Mouse (Mus musculus) limb, embryonic 10.5 days (tissue): ENCODE data around the gene Polr2c. TPM values are rescaled to one million over a fixed set of nuclear protein-coding genes. Genes with fewer than 3 reads are reported as not detected.

Experiments used
- DNase-seq: peaks from one replicate; pipeline ENCODE4 v3.0.0-alpha.2; 2017; ENCODE audit warnings: low spot score
- H3K27ac ChIP-seq: fragments of 300-500 bp; sonication (generic); 2 replicates; pipeline ENCODE4 v1.5.1; 2016; ENCODE audit warnings: mild to moderate bottlenecking
- H3K27me3 ChIP-seq: fragments of 300-500 bp; sonication (generic); 2 replicates; pipeline ENCODE4 v1.6.1; 2016; ENCODE audit warnings: low read depth, mild to moderate bottlenecking; ENCODE audit not compliant: poor library complexity, severe bottlenecking
- H3K36me3 ChIP-seq: fragments of 300-500 bp; sonication (generic); 2 replicates; pipeline ENCODE4 v1.6.1; 2016; ENCODE audit warnings: mild to moderate bottlenecking, moderate library complexity
- H3K4me1 ChIP-seq: fragments of 300-500 bp; sonication (generic); 2 replicates; pipeline ENCODE4 v1.6.1; 2016
- H3K4me3 ChIP-seq: fragments of 300-500 bp; sonication (generic); 2 replicates; pipeline ENCODE4 v1.5.1; 2016; ENCODE audit warnings: mild to moderate bottlenecking, moderate library complexity
- H3K9me3 ChIP-seq: fragments of 300-500 bp; sonication (generic); replicated peaks from 2 replicates; pipeline ENCODE4 v1.6.1; 2016; ENCODE audit warnings: mild to moderate bottlenecking
- WGBS: fragments of 180-500 bp; shearing (Covaris S2); methylation state at CpG from one replicate; pipeline ENCODE4 v1.1.7; 2016; 5-methylcytosine and 5-hydroxymethylcytosine counted together
- polyA plus RNA-seq: library from polyadenylated mRNA; unstranded; fragments of >200 nt; fragmentation: Nextera tagmentation; extraction: Ambion mirVana; gene quantifications from 2 replicates; pipeline ENCODE4 v1.2.1, GENCODE M21; 2016

Gene Polr2c
- 201 and 208 TPM in 2 replicates for polyA plus RNA-seq

DNA sequence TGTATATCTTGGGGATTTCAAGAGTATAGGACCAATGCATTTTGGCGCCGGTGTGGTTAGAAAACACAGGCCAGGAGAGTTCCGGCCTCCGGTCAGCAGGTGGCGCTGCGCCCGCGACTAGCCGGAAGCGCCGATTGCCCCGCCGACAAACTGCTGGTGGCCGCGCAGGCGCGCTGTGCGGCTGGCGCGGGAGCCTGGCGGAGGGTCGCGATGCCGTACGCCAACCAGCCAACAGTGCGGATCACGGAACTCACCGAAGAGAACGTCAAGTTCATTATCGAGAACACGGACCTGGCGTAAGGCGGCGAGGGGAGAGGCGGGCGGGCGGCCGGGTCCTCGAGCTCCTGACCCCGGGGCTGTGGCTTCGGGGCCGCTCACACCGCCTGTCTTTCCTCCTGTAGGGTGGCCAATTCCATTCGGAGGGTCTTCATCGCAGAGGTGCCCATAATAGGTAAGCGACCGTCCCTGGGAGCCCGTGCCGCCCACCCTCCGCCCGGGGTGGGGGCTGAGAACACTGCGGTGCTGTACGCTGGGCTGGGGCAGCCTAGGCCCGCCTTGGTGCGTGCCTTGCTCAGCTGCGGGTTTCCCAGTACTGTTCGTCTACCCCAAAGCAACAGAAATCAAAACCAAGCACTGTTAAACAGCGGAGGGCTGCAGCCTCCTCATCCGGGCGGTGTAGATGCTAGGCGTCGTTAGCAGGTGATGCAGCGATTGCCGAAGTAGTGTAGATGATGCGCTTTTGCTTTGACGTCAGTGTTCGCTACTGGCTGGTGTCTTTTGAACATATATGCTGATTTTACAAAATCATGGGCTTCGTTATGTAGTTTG is at the start of gene Polr2c:
Gene Polr2c (plus strand): TSS at position 105 of the 828 bp plus-strand sequence.
- H3K36me3 ChIP-seq, result peaks cover 61% of the 10 kb centered on the region
- peak; percentile 97 for DNase-seq
- peak within 1 kb of the TSS; percentile 90 for H3K27ac ChIP-seq
- no peaks in the 10 kb centered on the region for H3K27me3 ChIP-seq
- H3K4me1 ChIP-seq, result peaks cover 20% of the 10 kb centered on the region
- WGBS, result under 1% methylated on average over 68 of the region's 68 CpGs
- H3K4me3 ChIP-seq, result peak within 1 kb of the TSS; percentile 92
- H3K9me3 ChIP-seq, result no peaks in the 10 kb centered on the region

DNA sequence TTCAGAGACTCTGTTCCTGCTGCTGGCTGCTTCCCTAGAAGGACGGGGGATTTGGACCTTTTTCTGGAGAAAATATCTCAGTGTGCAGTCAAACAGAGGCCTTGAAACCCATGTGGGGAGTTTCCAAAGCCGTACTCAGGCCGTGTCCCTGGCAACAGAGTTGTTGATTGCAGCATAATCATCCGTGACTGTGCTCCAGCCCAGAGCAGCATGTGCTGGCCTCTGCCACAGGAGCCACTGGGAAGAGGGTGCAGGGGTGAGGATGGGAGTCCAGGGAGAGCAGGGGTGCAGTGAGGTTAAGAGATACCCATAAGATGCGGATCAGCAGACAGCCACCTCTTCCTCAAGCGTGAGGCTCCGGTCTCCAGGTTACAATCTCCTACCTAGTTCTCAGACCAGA is 49.7 kb upstream of the Polr2c start:
- Histone ChIP-seq H3K27me3 (no peaks in the 10 kb centered on the region), H3K4me1 (0 out of 2 replicates have a peak, but pooled peaks cover 2% of the 10 kb centered on the region), H3K36me3 (no peaks in the 10 kb centered on the region), H3K9me3 (no peaks in the 10 kb centered on the region), H3K4me3 (no peak overlapping the region), H3K27ac (no peak overlapping the region)
- no peak for DNase-seq
- 78% methylated on average over 7 of the region's 7 CpGs for WGBS

DNA sequence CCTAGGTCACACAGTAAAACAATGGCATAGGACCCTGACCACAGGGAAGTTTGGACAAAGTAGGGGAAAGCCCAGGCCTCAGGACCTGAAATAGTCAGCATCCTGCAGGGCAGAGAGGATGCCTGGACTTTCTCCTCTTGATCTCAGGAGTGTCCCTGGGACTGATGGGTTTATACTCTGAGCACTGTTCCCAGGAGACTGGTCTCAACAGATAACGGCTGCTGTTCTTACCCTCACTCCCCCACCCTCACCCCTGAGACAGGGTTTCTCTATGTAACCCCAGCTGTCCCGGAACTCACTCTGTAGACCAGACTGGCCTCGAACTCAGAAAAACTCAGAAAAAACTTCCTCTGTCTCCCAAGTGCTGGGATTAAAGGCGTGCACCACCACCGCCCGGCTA is 48.9 kb upstream of the Polr2c start:
- no peaks in the 10 kb centered on the region for H3K36me3 ChIP-seq
- no peak overlapping the region for H3K27ac ChIP-seq
- no peaks in the 10 kb centered on the region for H3K27me3 ChIP-seq
- 0 out of 2 replicates have a peak, but pooled peaks cover 3% of the 10 kb centered on the region for H3K4me1 ChIP-seq
- H3K9me3 ChIP-seq, result no peaks in the 10 kb centered on the region
- H3K4me3 ChIP-seq, result no peak overlapping the region
- 79% methylated on average over 6 of the region's 6 CpGs for WGBS
- no peak for DNase-seq

DNA sequence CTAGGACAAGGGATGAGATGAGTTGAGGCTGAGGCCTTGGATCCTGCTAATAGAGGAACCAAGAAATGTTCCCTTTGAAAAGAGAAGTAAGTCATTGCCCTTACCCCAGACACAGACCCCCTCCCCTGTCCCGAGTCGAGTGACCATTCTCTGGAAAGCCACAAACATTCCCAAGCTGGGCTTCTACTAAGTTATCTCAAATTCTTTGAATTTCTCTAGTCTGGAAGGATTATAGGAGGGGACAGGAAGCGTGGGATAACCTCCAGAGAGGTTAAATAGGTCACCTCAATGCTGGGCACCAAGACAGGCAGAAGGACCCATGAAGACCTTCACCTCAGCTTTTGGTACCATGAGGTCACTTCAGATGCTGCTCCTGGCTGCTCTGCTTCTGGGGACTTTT is 47.1 kb upstream of the Polr2c start, which contains the start of gene Ccl17:
Gene Ccl17 (plus strand): TSS at position 301 of the 400 bp plus-strand sequence.
- H3K36me3 ChIP-seq, result no peaks in the 10 kb centered on the region
- 0 out of 2 replicates have a peak, but pooled peaks cover 3% of the 10 kb centered on the region for H3K4me1 ChIP-seq
- H3K4me3 ChIP-seq, result no peak within 1 kb of the TSS
- no peaks in the 10 kb centered on the region for H3K9me3 ChIP-seq
- no peaks in the 10 kb centered on the region for H3K27me3 ChIP-seq
- no peak within 1 kb of the TSS for H3K27ac ChIP-seq
- WGBS, result 74% methylated on average over 3 of the region's 3 CpGs
- DNase-seq, result no peak

DNA sequence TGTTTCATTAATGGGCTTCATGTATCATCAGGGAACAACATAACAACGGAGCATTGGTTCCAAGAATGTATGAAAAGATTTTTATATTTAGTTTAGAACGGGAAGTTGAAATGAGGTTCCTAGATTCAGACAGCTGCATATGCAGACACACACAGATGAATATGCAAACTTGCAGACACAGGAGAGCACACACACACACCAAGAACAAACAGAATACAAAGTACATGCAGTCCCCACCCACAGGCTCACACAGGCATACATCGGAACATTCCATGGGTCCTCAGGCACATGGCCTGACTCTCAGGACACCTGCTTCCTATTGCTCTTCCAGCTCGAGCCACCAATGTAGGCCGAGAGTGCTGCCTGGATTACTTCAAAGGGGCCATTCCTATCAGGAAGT is 46.4 kb upstream of the Polr2c start:
- Histone ChIP-seq H3K27ac (no peak overlapping the region), H3K27me3 (no peaks in the 10 kb centered on the region), H3K4me3 (no peak overlapping the region), H3K4me1 (0 out of 2 replicates have a peak, but pooled peaks cover 3% of the 10 kb centered on the region), H3K36me3 (no peaks in the 10 kb centered on the region), H3K9me3 (no peaks in the 10 kb centered on the region)
- WGBS, result 77% methylated on average over 5 of the region's 5 CpGs
- DNase-seq, result no peak

DNA sequence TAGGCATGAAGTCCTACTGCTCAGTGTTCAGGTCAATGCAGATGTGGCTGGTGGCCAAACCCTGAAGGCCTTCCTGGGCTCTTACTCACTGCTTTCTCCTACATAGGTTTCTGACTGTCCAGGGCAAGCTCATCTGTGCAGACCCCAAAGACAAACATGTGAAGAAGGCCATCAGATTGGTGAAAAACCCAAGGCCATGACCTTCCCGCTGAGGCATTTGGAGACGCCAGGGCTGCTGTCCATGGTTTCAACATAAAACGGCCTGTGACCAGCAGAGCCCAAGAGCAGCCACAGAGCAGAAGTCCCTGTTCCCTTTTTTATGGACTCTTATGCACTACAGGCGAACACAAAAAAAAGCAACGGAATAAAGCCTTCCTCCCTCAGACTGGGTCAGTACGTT is 45.6 kb upstream of the Polr2c start:
- WGBS, result 72% methylated on average over 6 of the region's 6 CpGs
- no peak overlapping the region for H3K27ac ChIP-seq
- no peaks in the 10 kb centered on the region for H3K9me3 ChIP-seq

DNA sequence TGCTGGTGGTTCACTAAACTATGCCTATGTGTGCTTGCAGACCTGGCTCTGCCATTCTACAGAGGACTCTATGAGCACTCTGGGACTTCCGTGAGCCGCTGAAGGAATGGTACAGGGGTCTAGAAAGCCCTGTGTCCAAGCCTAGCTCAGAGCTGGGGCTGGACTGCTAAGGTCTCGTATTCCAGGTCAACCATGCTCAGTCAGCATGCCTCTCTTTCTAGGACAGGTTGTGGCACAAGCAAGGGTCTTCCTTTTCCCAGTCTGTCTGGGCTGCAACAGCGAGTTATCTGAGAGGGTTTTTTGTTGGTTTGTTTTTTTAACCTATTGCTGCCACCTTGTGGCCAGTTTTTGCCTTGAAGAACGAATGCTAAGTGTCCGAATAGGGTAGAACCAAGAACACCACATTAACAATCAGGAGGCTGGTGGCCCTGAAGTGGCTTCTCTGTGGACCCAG is 44.6 kb upstream of the Polr2c start:
- Histone ChIP-seq H3K36me3 (no peaks in the 10 kb centered on the region), H3K27me3 (no peaks in the 10 kb centered on the region), H3K4me3 (no peak overlapping the region; the same call in 1 of the 2 replicates), H3K4me1 (0 out of 2 replicates have a peak, but pooled peaks cover 3% of the 10 kb centered on the region), H3K27ac (no peak overlapping the region), H3K9me3 (no peaks in the 10 kb centered on the region)
- DNase-seq, result peak; percentile 78
- WGBS, result 29% methylated on average over 6 of the region's 6 CpGs

More for the DNA sequence above, 45.6 kb upstream of the Polr2c start:
- H3K4me1 ChIP-seq, result 0 out of 2 replicates have a peak, but pooled peaks cover 3% of the 10 kb centered on the region
- H3K36me3 ChIP-seq, result no peaks in the 10 kb centered on the region
- DNase-seq, result no peak
- no peaks in the 10 kb centered on the region for H3K27me3 ChIP-seq
- no peak overlapping the region for H3K4me3 ChIP-seq

DNA sequence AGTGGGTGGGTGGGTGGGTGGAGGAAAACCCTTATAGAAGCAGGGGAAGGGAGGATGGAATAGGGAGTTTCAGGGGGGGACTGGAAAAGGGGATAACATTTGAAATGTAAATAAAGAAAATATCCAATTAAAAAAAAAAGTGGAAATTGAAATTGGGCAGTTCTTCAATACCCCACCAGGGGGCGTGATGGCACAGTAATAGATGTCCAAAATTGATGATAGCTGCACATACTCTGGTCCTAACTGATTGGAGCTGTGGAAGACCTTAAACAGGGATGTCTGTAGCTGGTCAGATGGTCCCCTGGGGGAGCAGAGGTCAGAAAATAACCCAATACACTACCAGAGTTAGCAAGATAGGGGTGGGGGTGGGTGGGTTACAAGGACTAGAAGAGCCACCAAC is 42.7 kb upstream of the Polr2c start:
- no peak overlapping the region for H3K4me3 ChIP-seq
- 0 out of 2 replicates have a peak, but pooled peaks cover 3% of the 10 kb centered on the region for H3K4me1 ChIP-seq
- peak; percentile 53 for DNase-seq
- H3K27me3 ChIP-seq, result no peaks in the 10 kb centered on the region
- H3K27ac ChIP-seq, result no peak overlapping the region
- WGBS, result 0% methylated on average over 1 of the region's 1 CpGs
- no peaks in the 10 kb centered on the region for H3K36me3 ChIP-seq
- no peaks in the 10 kb centered on the region for H3K9me3 ChIP-seq

DNA sequence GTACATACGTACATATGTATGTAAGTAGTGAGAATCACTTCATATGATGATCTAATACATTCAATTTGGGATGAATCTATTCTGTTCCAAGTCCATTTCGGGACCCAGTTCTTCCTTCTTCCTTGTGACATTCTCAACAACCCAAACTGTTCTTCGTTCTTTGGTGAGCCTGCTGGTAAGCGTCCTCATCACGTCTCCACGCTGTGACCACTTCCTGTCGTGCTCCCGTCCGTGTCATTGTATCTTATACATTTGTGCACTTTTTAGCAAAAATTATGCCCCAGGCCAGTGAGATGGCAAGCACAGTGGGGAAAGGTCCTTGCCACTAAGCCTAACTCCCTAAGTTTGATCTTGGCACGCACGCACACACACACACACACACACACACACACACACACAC is 39.3 kb upstream of the Polr2c start:
- Histone ChIP-seq H3K9me3 (no peaks in the 10 kb centered on the region), H3K27ac (no peak overlapping the region), H3K4me1 (no peaks in the 10 kb centered on the region; the same call in 1 of the 2 replicates), H3K4me3 (no peak overlapping the region), H3K27me3 (no peaks in the 10 kb centered on the region), H3K36me3 (peaks cover 30% of the 10 kb centered on the region)
- WGBS, result 88% methylated on average over 11 of the region's 11 CpGs
- no peak for DNase-seq

DNA sequence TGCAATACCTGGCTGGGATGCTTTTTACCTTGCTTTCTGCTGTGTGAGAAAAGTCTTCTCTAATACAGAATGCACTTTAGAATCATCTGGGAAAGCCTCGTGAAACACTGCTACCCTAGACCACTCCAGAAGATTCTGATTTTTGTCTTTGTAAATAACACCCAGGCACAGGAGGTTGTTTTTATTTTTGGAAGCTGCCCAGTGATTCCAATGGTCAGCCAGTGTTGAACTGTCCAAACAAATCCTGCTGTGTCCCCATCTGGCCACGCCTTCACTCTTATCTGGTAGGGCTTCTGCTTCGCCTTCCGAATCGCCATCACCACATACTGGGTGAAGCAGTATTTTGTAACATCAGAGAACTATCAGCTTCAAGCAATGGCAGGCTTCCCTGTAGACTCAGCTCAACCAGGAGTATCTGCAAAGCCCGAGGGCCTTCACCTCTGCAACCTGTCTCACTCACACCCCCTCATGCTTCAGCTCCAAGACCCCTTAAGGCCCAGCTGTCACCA is 37.5 kb upstream of the Polr2c start:
- H3K4me1 ChIP-seq, result no peaks in the 10 kb centered on the region; the same call in 1 of the 2 replicates
- H3K27me3 ChIP-seq, result no peaks in the 10 kb centered on the region
- no peak overlapping the region for H3K27ac ChIP-seq
- H3K4me3 ChIP-seq, result no peak overlapping the region
- no peak for DNase-seq
- H3K9me3 ChIP-seq, result no peaks in the 10 kb centered on the region
- 81% methylated on average over 6 of the region's 6 CpGs for WGBS
- peaks cover 48% of the 10 kb centered on the region for H3K36me3 ChIP-seq

DNA sequence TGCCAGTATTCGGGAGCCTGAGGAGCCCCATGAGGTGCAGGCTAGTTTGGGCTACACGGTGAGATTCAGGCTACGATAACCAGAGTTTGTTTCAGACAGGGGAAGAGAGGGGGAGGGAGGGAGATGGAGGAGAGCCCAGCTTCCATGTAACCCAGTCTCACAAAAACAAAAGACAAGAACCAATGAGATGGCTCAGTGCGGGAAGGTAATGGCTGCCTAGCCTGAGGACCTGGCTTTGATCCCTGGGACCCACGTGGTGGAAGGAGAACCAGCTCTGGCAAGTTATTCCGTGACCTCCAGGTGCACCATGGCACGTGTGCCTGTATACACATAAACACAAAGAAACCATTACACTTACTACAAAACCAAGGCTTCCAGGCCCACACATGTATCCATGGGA is 36.7 kb upstream of the Polr2c start:
- Histone ChIP-seq H3K36me3 (peaks cover 56% of the 10 kb centered on the region), H3K27me3 (no peaks in the 10 kb centered on the region), H3K4me1 (no peaks in the 10 kb centered on the region; the same call in 1 of the 2 replicates), H3K9me3 (no peaks in the 10 kb centered on the region), H3K4me3 (no peak overlapping the region), H3K27ac (no peak overlapping the region)
- WGBS, result 87% methylated on average over 7 of the region's 7 CpGs
- DNase-seq, result no peak

DNA sequence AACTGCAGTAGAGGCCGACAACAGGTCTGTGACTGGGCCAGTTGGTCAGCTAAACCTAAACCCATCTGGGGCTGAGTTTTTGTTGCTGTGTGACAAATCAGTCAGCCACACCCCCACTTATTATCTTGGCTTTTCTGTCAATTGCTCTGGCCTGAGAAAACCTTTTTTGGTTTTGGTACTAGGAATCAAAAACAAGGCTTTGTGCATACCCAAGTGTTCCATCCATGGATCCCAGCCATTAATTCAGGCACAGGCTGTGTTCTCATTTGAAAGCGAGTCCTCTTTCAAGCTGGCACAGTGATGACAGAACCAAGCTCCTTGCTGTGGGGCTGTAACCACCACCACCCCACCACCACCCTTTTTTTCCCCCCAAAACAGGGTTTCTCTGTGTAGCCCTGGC is 35.9 kb upstream of the Polr2c start:
- Histone ChIP-seq H3K4me3 (no peak overlapping the region), H3K27me3 (no peaks in the 10 kb centered on the region), H3K9me3 (no peaks in the 10 kb centered on the region), H3K4me1 (no peaks in the 10 kb centered on the region; the same call in 1 of the 2 replicates), H3K36me3 (peaks cover 65% of the 10 kb centered on the region), H3K27ac (no peak overlapping the region)
- DNase-seq, result no peak
- 92% methylated on average over 2 of the region's 2 CpGs for WGBS
